Comparison of ENCODE assay signal across 8 mouse cellular contexts in the genomic region with DNA sequence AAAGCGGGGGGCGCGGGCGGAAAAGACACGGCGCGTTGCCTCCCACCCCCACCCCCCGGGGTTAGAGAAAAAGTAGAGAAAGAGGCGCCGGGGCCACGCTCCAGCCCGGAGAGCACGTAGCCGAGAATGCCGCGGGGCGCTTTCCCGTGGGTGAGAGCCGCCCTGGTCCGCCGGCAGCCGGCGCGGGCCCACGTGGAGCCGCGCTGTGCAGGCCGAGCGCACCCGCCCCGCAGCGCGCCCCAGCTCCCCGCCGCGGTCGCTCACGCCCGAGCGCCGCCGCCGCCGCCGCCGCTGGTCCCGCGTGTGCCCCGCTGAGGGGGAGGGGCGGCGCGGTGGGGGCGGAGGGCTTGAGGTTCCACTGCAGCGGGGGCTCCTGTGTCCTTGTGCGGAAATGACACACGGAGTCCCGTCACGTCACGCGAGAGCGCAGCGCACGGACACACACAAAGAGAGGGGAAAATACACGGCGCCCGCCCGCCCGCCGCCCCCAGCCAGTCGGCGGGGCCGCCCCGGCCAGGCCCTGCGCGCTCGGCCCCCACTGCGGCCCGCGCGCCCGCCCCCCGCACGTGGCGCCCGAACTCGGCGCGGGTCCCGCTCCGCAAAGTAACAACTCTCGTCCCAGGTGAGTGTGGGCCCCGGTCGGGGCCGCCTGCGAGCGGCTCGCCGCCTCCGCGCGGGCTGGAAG. TPM values are rescaled to one million over a fixed set of nuclear protein-coding genes. Genes with fewer than 3 reads are reported as not detected.
DNase-seq lines count a peak whose midpoint lies in the region; ATAC-seq and TF ChIP-seq lines count a peak whose summit lies in the region.

A gene (plus strand): TSS at position 81 of the 685 bp plus-strand sequence.

- peak within 1 kb of the TSS; percentile 99 for H3K9ac ChIP-seq in forebrain, embryonic 11.5 days (ENCODE audit: low read length)
- peak within 1 kb of the TSS; percentile 89 for H3K9ac ChIP-seq in heart, postnatal 0 days (replicated peaks; ENCODE audit: low read depth, low read length)

- DNase-seq in CD4-positive, CD25-positive, alpha-beta regulatory T cell, adult 2 months (ENCODE audit: low read depth, low spot score): peak; percentile 75
- DNase-seq in forebrain, embryonic 11.5 days (ENCODE audit: low spot score): peak; percentile 87
- peak; percentile 18 for DNase-seq in heart, postnatal 0 days (ENCODE audit: low spot score)
- peak; percentile 28 to 55 for DNase-seq in layer of hippocampus, adult 18-20 months (ENCODE audit: low spot score in 2 of 2)
- DNase-seq in lung, adult 18-20 months: peak; percentile 43 to 54
- DNase-seq in thymus, postnatal 0 days (ENCODE audit: low spot score): peak; percentile 66

- TF ChIP-seq EP300 in heart, postnatal 0 days (IDR thresholded peaks at IDR 0.05; ENCODE audit: low read depth): no peak

- WGBS in forebrain, embryonic 11.5 days: under 1% methylated on average over 95 of the region's 101 CpGs
- 4% methylated on average over 53 of the region's 101 CpGs for WGBS in heart, postnatal 0 days
- WGBS in olfactory bulb, adult 2 months: 2% methylated on average over 100 of the region's 101 CpGs

- no peaks in the 10 kb centered on the region for H3K27me3 ChIP-seq in forebrain, embryonic 11.5 days (ENCODE audit: control insufficient read depth, insufficient read depth, low read length)
- no peaks in the 10 kb centered on the region for H3K27me3 ChIP-seq in heart, postnatal 0 days (ENCODE audit: control insufficient read depth, insufficient read depth, low read length)

- H3K4me2 ChIP-seq in forebrain, embryonic 11.5 days (ENCODE audit: low read depth, low read length, severe bottlenecking): peak within 1 kb of the TSS; percentile 95
- H3K4me2 ChIP-seq in heart, postnatal 0 days (ENCODE audit: low read depth, low read length): peak within 1 kb of the TSS; percentile 97

- H3K27ac ChIP-seq in bone marrow macrophage, adult 2 months (ENCODE audit: insufficient read depth, low read depth, low read length): peak within 1 kb of the TSS; percentile 66
- H3K27ac ChIP-seq in forebrain, embryonic 11.5 days (ENCODE audit: low read depth, low read length): peak within 1 kb of the TSS; percentile 94
- peak within 1 kb of the TSS; percentile 92 for H3K27ac ChIP-seq in heart, postnatal 0 days (ENCODE audit: low read depth)
- 0 out of 2 replicates have a peak within 1 kb of the TSS, but pooled peaks have one; percentile 11 for H3K27ac ChIP-seq in olfactory bulb, adult 2 months (ENCODE audit: insufficient read depth, low read depth, low read length)

- H3K4me1 ChIP-seq in bone marrow macrophage, adult 2 months (ENCODE audit: control insufficient read depth, insufficient read depth, low read length): peaks cover 22% of the 10 kb centered on the region
- peaks cover 26% of the 10 kb centered on the region; the same call in 1 of the 2 replicates for H3K4me1 ChIP-seq in forebrain, embryonic 11.5 days (replicated peaks; ENCODE audit: control insufficient read depth, insufficient read depth, low read length)
- H3K4me1 ChIP-seq in heart, postnatal 0 days (ENCODE audit: control insufficient read depth, insufficient read depth): peaks cover 16% of the 10 kb centered on the region
- H3K4me1 ChIP-seq in olfactory bulb, adult 2 months (ENCODE audit: control insufficient read depth, insufficient read depth, low read length): peaks cover 12% of the 10 kb centered on the region

- H3K36me3 ChIP-seq in forebrain, embryonic 11.5 days (ENCODE audit: control insufficient read depth, insufficient read depth, low read length): no peaks in the 10 kb centered on the region
- no peaks in the 10 kb centered on the region for H3K36me3 ChIP-seq in heart, postnatal 0 days (replicated peaks; ENCODE audit: control insufficient read depth, insufficient read depth, low read length)

- peak; percentile 60 for ATAC-seq in forebrain, embryonic 11.5 days (replicated peaks; ENCODE audit: low FRiP score)
- peak; percentile 43 for ATAC-seq in heart, postnatal 0 days (ENCODE audit: insufficient read depth, low read depth)

- no peaks in the 10 kb centered on the region for H3K9me3 ChIP-seq in forebrain, embryonic 11.5 days (ENCODE audit: control insufficient read depth, low read length)
- no peaks in the 10 kb centered on the region for H3K9me3 ChIP-seq in heart, postnatal 0 days (replicated peaks; ENCODE audit: control insufficient read depth, low read length)

- H3K4me3 ChIP-seq in bone marrow macrophage, adult 2 months (ENCODE audit: insufficient read depth, low read length): peak within 1 kb of the TSS; percentile 92
- H3K4me3 ChIP-seq in forebrain, embryonic 11.5 days (ENCODE audit: low read depth, low read length): peak within 1 kb of the TSS; percentile 87
- peak within 1 kb of the TSS; percentile 86 for H3K4me3 ChIP-seq in heart, postnatal 0 days (ENCODE audit: low read depth, low read length)
- H3K4me3 ChIP-seq in olfactory bulb, adult 2 months (ENCODE audit: insufficient read depth, low read depth, low read length): peak within 1 kb of the TSS; percentile 82

- TF ChIP-seq CTCF in bone marrow macrophage, adult 2 months (IDR thresholded peaks at IDR 0.05; ENCODE audit: low read depth, low read length): no peak
- no peak for TF ChIP-seq CTCF in heart, postnatal 0 days (IDR thresholded peaks at IDR 0.05; ENCODE audit: low read depth)
- TF ChIP-seq CTCF in olfactory bulb, adult 2 months (IDR thresholded peaks at IDR 0.05; ENCODE audit: insufficient read depth, low read depth, low read length): no peak

- no peak for TF ChIP-seq POLR2A in bone marrow macrophage, adult 2 months (IDR thresholded peaks at IDR 0.05; ENCODE audit: borderline replicate concordance, low read depth, low read length)
- TF ChIP-seq POLR2A in olfactory bulb, adult 2 months (IDR thresholded peaks at IDR 0.05; ENCODE audit: insufficient read depth, low read depth, low read length): no peak; the same call in 1 of the 2 replicates

RNA-seq across cellular contexts. Expression of the gene that starts here (rescaled TPM):
- polyA plus RNA-seq in bone marrow macrophage, adult 2 months (2012; ENCODE audit: insufficient read depth, insufficient read length, missing spikeins): 1.3 and 2.4 TPM in 2 replicates
- polyA plus RNA-seq in forebrain, embryonic 11.5 days (2014; fragmentation: Nextera tagmentation; extraction: Ambion mirVana): 11.9 and 13.4 TPM in 2 replicates
- total RNA-seq in heart, postnatal 0 days (2014; rRNA removed; ENCODE audit: low replicate concordance): 9.6 and 12.6 TPM in 2 replicates
- polyA plus RNA-seq in heart, postnatal 0 days (2015; fragmentation: Nextera tagmentation; extraction: Ambion mirVana): 1.1 and 1.2 TPM in 2 replicates
- 1 to 10 TPM; 3.4 to 4.7 TPM for total RNA-seq in layer of hippocampus, adult 18-20 months (2021)
- not detected in 2 replicates for polyA plus RNA-seq in olfactory bulb, adult 2 months (2012; ENCODE audit: insufficient read depth, insufficient read length, low replicate concordance, missing spikeins)
- 0.90 and 1.2 TPM in 2 replicates for polyA plus RNA-seq in thymus, postnatal 0 days (2015; fragmentation: Nextera tagmentation; extraction: Ambion mirVana)

Comparison
In these comparisons a context has a peak if more than half of its experiments do, and no peak if none do; other contexts are left out.
1. Peak in every context shown above with its lines: DNase-seq, ATAC-seq, H3K4me3 ChIP-seq and H3K27ac ChIP-seq.
2. DNase-seq: peak in every context shown above with its lines; median percentile 87 in forebrain, embryonic 11.5 days; 75 in CD4-positive, CD25-positive, alpha-beta regulatory T cell, adult 2 months; 66 in thymus, postnatal 0 days; 48 in lung, adult 18-20 months; 42 in layer of hippocampus, adult 18-20 months; 18 in heart, postnatal 0 days.
3. H3K27ac ChIP-seq: peak in every context shown above with its lines; median percentile 94 in forebrain, embryonic 11.5 days; 92 in heart, postnatal 0 days; 66 in bone marrow macrophage, adult 2 months; 11 in olfactory bulb, adult 2 months.